Mouse (Mus musculus): ENCODE results near the gene Prkci. TPM values are rescaled to one million over a fixed set of nuclear protein-coding genes. Genes with fewer than 3 reads are reported as not detected.

Prkci gene
- polyA plus RNA-seq, 1 experiment: 10.8 TPM

- TF ChIP-seq REST (IDR thresholded peaks at IDR 0.05; ENCODE audit: insufficient read depth, insufficient read length) (no peak), TCF3 (IDR thresholded peaks at IDR 0.05; ENCODE audit: insufficient read length, low read depth) (no peak), CEBPB (IDR thresholded peaks at IDR 0.05; ENCODE audit: insufficient read depth, poor library complexity, severe bottlenecking) (0 out of 2 replicates have a peak, but pooled peaks have one; percentile 5), E2F4 (IDR thresholded peaks at IDR 0.05; ENCODE audit: insufficient read depth) (no peak), POLR2AphosphoS2 (IDR thresholded peaks at IDR 0.05; ENCODE audit: insufficient read length, low read depth) (peak; percentile 95), USF1 (IDR thresholded peaks at IDR 0.05; ENCODE audit: low read depth) (peak; percentile 91), POLR2A (IDR thresholded peaks at IDR 0.05; ENCODE audit: insufficient read length, low read depth) (peak; percentile 95), TCF12 (IDR thresholded peaks at IDR 0.05; ENCODE audit: insufficient read depth, poor library complexity, severe bottlenecking) (no peak), MAX (IDR thresholded peaks at IDR 0.05; ENCODE audit: low read depth) (no peak), SRF (IDR thresholded peaks at IDR 0.05; ENCODE audit: control insufficient read depth, insufficient read length, low read depth) (no peak), MYOG (IDR thresholded peaks at IDR 0.05; ENCODE audit: control insufficient read depth in 1 of 3, insufficient read depth in 1 of 3, insufficient read length in 2 of 3, low read depth in 2 of 3) (no peak), MYOD1 (IDR thresholded peaks at IDR 0.05; ENCODE audit: control insufficient read depth in 1 of 3, insufficient read length in 2 of 3, low read depth in 2 of 3) (no peak)
These were observed 26.4 kb upstream of the Prkci start, which contains the start of gene Phc3 for GRCm38 (mm10) chr3:30969104-30969581. Phc3 (minus strand) TSS chr3:30969415.

GRCm38 (mm10) chr3:30975102-30975754 is 20.3 kb upstream of the Prkci start:
- Histone ChIP-seq H3K4me3 (no peak overlapping the region), H3ac (ENCODE audit: control insufficient read depth, insufficient read length) (no peak overlapping the region), H3K36me3 (ENCODE audit: control insufficient read depth, insufficient read depth) (no peaks in the 10 kb centered on the region), H3K27me3 (ENCODE audit: control insufficient read depth, insufficient read depth, insufficient read length) (no peaks in the 10 kb centered on the region), H3K79me2 (ENCODE audit: control insufficient read depth, insufficient read depth) (no peaks in the 10 kb centered on the region), H3K4me2 (ENCODE audit: low read depth) (no peak overlapping the region)
- TF ChIP-seq MYOG (IDR thresholded peaks at IDR 0.05; ENCODE audit: control insufficient read depth in 1 of 3, insufficient read depth in 1 of 3, insufficient read length in 2 of 3, low read depth in 2 of 3) (no peak), REST (IDR thresholded peaks at IDR 0.05; ENCODE audit: insufficient read depth, insufficient read length) (no peak)

More at GRCm38 (mm10) chr3:30969104-30969581, 26.4 kb upstream of the Prkci start, which contains the start of gene Phc3:
- Histone ChIP-seq H3K79me2 (ENCODE audit: control insufficient read depth, insufficient read depth) (peaks cover 33% of the 10 kb centered on the region), H3K4me3 (peak within 1 kb of the TSS; percentile 53), H3K36me3 (ENCODE audit: control insufficient read depth, insufficient read depth) (peaks cover 14% of the 10 kb centered on the region), H3ac (ENCODE audit: control insufficient read depth, insufficient read length) (peak within 1 kb of the TSS; percentile 83), H3K4me2 (ENCODE audit: low read depth) (peak within 1 kb of the TSS; percentile 98), H3K27me3 (ENCODE audit: control insufficient read depth, insufficient read depth, insufficient read length) (no peaks in the 10 kb centered on the region)

- no peak for TF ChIP-seq MYOG (IDR thresholded peaks at IDR 0.05; ENCODE audit: control insufficient read depth in 1 of 3, insufficient read depth in 1 of 3, insufficient read length in 2 of 3, low read depth in 2 of 3)
- TF ChIP-seq POLR2A (IDR thresholded peaks at IDR 0.05; ENCODE audit: insufficient read length, low read depth): no peak
- TF ChIP-seq MYOD1 (IDR thresholded peaks at IDR 0.05; ENCODE audit: control insufficient read depth in 1 of 3, insufficient read length in 2 of 3, low read depth in 2 of 3): no peak
- no peak for TF ChIP-seq USF1 (IDR thresholded peaks at IDR 0.05; ENCODE audit: low read depth)
- TF ChIP-seq SRF (IDR thresholded peaks at IDR 0.05; ENCODE audit: control insufficient read depth, insufficient read length, low read depth): no peak
- TF ChIP-seq POLR2AphosphoS2 (IDR thresholded peaks at IDR 0.05; ENCODE audit: insufficient read length, low read depth): no peak
- TF ChIP-seq E2F4 (IDR thresholded peaks at IDR 0.05; ENCODE audit: insufficient read depth): no peak
- TF ChIP-seq TCF3 (IDR thresholded peaks at IDR 0.05; ENCODE audit: insufficient read length, low read depth): no peak
- H3K4me2 ChIP-seq (ENCODE audit: low read depth): no peak overlapping the region
- H3K36me3 ChIP-seq (ENCODE audit: control insufficient read depth, insufficient read depth): no peaks in the 10 kb centered on the region
- H3K79me2 ChIP-seq (ENCODE audit: control insufficient read depth, insufficient read depth): no peaks in the 10 kb centered on the region
- H3K4me3 ChIP-seq: no peak overlapping the region
- H3ac ChIP-seq (ENCODE audit: control insufficient read depth, insufficient read length): no peak overlapping the region
- no peaks in the 10 kb centered on the region for H3K27me3 ChIP-seq (ENCODE audit: control insufficient read depth, insufficient read depth, insufficient read length)
These were observed 18.4 kb upstream of the Prkci start for GRCm38 (mm10) chr3:30976991-30977603.

DNA sequence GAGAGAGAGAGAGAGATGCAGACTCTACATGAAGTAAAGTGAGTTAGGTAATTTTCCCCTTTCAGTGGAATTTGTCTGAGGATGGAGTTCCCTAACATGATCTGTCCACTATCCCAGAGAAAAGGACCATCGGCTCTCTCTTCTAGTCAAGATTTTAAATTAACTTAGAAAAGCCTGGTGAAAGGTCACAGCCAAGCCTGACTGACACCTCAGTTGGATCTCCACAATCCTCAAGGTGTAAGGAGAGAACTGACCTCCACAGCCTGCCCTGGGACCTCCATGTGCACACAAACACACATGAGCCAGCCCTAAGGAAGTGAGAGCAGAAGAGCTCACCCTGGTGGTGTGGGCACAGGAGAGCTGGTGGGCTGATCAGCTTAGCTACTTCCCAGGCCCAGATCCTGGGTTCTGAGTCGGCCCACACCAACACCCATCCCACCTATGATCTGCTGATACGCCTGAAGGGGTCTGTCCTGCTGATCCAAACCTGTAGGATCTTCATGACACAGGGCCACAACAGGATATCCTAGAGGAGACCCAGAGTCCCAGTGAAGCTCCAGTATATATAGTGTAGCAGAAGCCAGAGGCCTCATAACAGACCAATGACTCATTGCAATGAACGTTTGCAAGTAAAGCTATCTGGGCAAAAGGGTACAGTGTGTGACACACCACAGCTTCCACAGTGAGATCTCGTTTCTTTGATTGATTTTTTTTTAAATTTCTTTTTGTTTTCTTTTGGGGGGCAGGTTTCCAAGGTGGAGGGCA is 13.7 kb upstream of the Prkci start:
- Histone ChIP-seq H3ac (ENCODE audit: control insufficient read depth, insufficient read length) (no peak overlapping the region), H3K4me3 (no peak overlapping the region), H3K36me3 (ENCODE audit: control insufficient read depth, insufficient read depth) (no peaks in the 10 kb centered on the region), H3K79me2 (ENCODE audit: control insufficient read depth, insufficient read depth) (no peaks in the 10 kb centered on the region), H3K27me3 (ENCODE audit: control insufficient read depth, insufficient read depth, insufficient read length) (no peaks in the 10 kb centered on the region), H3K4me2 (ENCODE audit: low read depth) (peak overlapping the region; percentile 64)
- TF ChIP-seq TCF12 (IDR thresholded peaks at IDR 0.05; ENCODE audit: insufficient read depth, poor library complexity, severe bottlenecking): no peak
- TF ChIP-seq SRF (IDR thresholded peaks at IDR 0.05; ENCODE audit: control insufficient read depth, insufficient read length, low read depth): no peak
- TF ChIP-seq USF1 (IDR thresholded peaks at IDR 0.05; ENCODE audit: low read depth): no peak
- TF ChIP-seq POLR2AphosphoS2 (IDR thresholded peaks at IDR 0.05; ENCODE audit: insufficient read length, low read depth): no peak
- TF ChIP-seq MYOG (IDR thresholded peaks at IDR 0.05; ENCODE audit: control insufficient read depth in 1 of 3, insufficient read depth in 1 of 3, insufficient read length in 2 of 3, low read depth in 2 of 3): no peak
